Mouse (Mus musculus) intestine, embryonic 14.5 days (tissue): Measurements from ENCODE around the gene Rpl31. TPM values are rescaled to one million over a fixed set of nuclear protein-coding genes. Genes with fewer than 3 reads are reported as not detected.

ENCODE experiments used
- ATAC-seq: fragments of 200-750 bp; cut with Nextera tagmentation; replicated peaks from 2 replicates; pipeline ENCODE4 v1.8.0; 2017; ENCODE audit warnings: low read depth, moderate number of reproducible peaks, moderate TSS enrichment, moderate library complexity; ENCODE audit not compliant: low FRiP score, low TSS enrichment
- DNase-seq: peaks from one replicate; pipeline ENCODE4 v3.0.0-alpha.2; 2018; ENCODE audit warnings: low spot score
- H3K27ac ChIP-seq: fragments of 300-500 bp; sonication (generic); 2 replicates; pipeline ENCODE4 v1.5.1; 2014; ENCODE audit warnings: low read depth, mild to moderate bottlenecking, control low read depth
- H3K27me3 ChIP-seq: fragments of 300-500 bp; sonication (generic); replicated peaks from 2 replicates; pipeline ENCODE4 v1.6.1; 2014; ENCODE audit warnings: low read length, control low read depth; ENCODE audit not compliant: control insufficient read depth, insufficient read depth
- H3K36me3 ChIP-seq: fragments of 300-500 bp; sonication (generic); 2 replicates; pipeline ENCODE4 v1.6.1; 2014; ENCODE audit warnings: low read length, control low read depth; ENCODE audit not compliant: control insufficient read depth, insufficient read depth
- H3K4me1 ChIP-seq: fragments of 300-500 bp; sonication (generic); replicated peaks from 2 replicates; pipeline ENCODE4 v1.6.1; 2014; ENCODE audit warnings: low read length, control low read depth, mixed read lengths; ENCODE audit not compliant: control insufficient read depth, insufficient read depth
- H3K4me2 ChIP-seq: fragments of 300-500 bp; sonication (generic); 2 replicates; pipeline ENCODE4 v1.6.1; 2014; ENCODE audit warnings: low read length
- H3K4me3 ChIP-seq: fragments of 300-500 bp; sonication (generic); 2 replicates; pipeline ENCODE4 v1.5.1; 2014; ENCODE audit warnings: low read depth, low read length, control low read depth, mixed read lengths
- H3K9ac ChIP-seq: fragments of 300-500 bp; sonication (generic); 2 replicates; pipeline ENCODE4 v1.6.1; 2014; ENCODE audit warnings: mild to moderate bottlenecking, low read length
- H3K9me3 ChIP-seq: fragments of 300-500 bp; sonication (generic); 2 replicates; pipeline ENCODE4 v1.6.1; 2016; ENCODE audit warnings: low read length, control low read depth; ENCODE audit not compliant: control insufficient read depth
- WGBS: fragments of 180-500 bp; shearing (Covaris S2); extraction: QIAGEN DNeasy Blood & Tissue Kit; methylation state at CpG from one replicate; pipeline ENCODE4 v1.1.7; 2014; 5-methylcytosine and 5-hydroxymethylcytosine counted together
- polyA plus RNA-seq: library from polyadenylated mRNA; unstranded; fragments of >200 nt; fragmentation: Nextera tagmentation; extraction: Ambion mirVana; gene quantifications from 2 replicates; pipeline ENCODE4 v1.2.1, GENCODE M21; 2014

The Rpl31 gene
- polyA plus RNA-seq, 1 experiment from 2014 or later, result 877 TPM

- 69% methylated on average over 1 of the region's 1 CpGs for WGBS
- no peaks in the 10 kb centered on the region for H3K36me3 ChIP-seq
- no peak for DNase-seq
- no peaks in the 10 kb centered on the region for H3K4me1 ChIP-seq
- no peak overlapping the region for H3K27ac ChIP-seq
- no peak for ATAC-seq
- H3K4me2 ChIP-seq, result no peak overlapping the region
- H3K9me3 ChIP-seq, result no peaks in the 10 kb centered on the region
- H3K4me3 ChIP-seq, result no peak overlapping the region
- no peak overlapping the region for H3K9ac ChIP-seq
- H3K27me3 ChIP-seq, result no peaks in the 10 kb centered on the region
Measured at GRCm38 (mm10) chr1:39349001-39349400, 18.6 kb upstream of the Rpl31 start.

- H3K27me3 ChIP-seq, result no peaks in the 10 kb centered on the region
- no peak overlapping the region for H3K9ac ChIP-seq
- H3K9me3 ChIP-seq, result no peaks in the 10 kb centered on the region
- no peak overlapping the region for H3K4me3 ChIP-seq
- DNase-seq, result no peak
- WGBS, result 75% methylated on average over 7 of the region's 7 CpGs
- H3K36me3 ChIP-seq, result no peaks in the 10 kb centered on the region
- H3K4me2 ChIP-seq, result no peak overlapping the region
- no peak for ATAC-seq
- H3K27ac ChIP-seq, result no peak overlapping the region
- no peaks in the 10 kb centered on the region for H3K4me1 ChIP-seq
Measured at GRCm38 (mm10) chr1:39349427-39349826, 18.2 kb upstream of the Rpl31 start.

DNA sequence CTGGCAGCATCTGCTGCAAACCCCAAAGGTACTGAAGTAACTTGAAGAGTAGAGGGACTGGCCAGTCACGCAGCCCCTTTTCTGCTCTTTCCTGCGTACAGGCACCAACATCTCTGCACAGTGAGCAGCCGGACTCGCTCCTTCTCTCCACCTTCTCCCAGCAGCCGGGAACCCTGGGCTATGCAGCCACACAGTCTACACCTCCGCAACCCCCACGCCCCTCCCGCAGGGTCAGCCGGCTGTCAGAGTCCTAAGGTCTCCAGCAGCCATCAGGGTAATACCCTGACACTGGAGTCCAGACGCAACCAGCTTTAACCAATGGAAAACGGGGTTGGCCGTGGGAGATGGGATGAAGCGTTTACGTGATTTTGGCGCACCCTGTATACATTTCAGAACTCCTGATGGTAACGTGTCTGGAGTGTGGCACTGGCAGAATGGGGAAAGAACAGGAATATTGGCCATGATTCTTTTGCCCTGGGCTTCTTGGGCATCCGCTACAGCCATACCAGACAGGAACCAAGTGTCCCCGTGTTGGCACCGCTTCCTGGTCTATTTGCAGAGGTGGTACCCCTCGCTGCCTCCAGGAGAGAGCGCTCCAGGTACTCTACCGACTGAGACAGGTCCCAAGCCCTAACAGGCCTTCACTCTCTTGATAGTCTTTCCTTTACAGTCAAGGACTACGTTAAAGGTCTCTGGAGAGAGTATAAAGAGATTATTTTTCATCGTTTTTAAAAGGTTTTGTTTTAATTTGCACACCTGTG is 5.7 kb upstream of the Rpl31 start:
- ATAC-seq, result no peak
- 27% methylated on average over 24 of the region's 24 CpGs for WGBS
- Histone ChIP-seq H3K27me3 (no peaks in the 10 kb centered on the region), H3K4me3 (peak overlapping the region; percentile 10; the same call in 1 of the 2 replicates), H3K4me1 (0 out of 2 replicates have a peak, but pooled peaks cover under 1% of the 10 kb centered on the region), H3K27ac (no peak overlapping the region), H3K9me3 (no peaks in the 10 kb centered on the region), H3K9ac (no peak overlapping the region), H3K4me2 (peak overlapping the region; percentile 44), H3K36me3 (no peaks in the 10 kb centered on the region)
- DNase-seq, result no peak

- no peaks in the 10 kb centered on the region for H3K36me3 ChIP-seq
- 49% methylated on average over 7 of the region's 7 CpGs for WGBS
- DNase-seq (no peak), ATAC-seq (no peak)
- H3K27me3 ChIP-seq, result no peaks in the 10 kb centered on the region
- H3K4me3 ChIP-seq, result no peak overlapping the region
- no peak overlapping the region for H3K27ac ChIP-seq
- no peak overlapping the region for H3K4me2 ChIP-seq
- no peak overlapping the region for H3K9ac ChIP-seq
- no peaks in the 10 kb centered on the region for H3K9me3 ChIP-seq
- H3K4me1 ChIP-seq, result peaks cover 3% of the 10 kb centered on the region; the same call in 1 of the 2 replicates
Measured at GRCm38 (mm10) chr1:39362515-39362893, 5.1 kb upstream of the Rpl31 start.

- Histone ChIP-seq H3K4me2 (no peak overlapping the region), H3K9ac (no peak overlapping the region), H3K4me3 (no peak overlapping the region), H3K27me3 (no peaks in the 10 kb centered on the region), H3K9me3 (no peaks in the 10 kb centered on the region), H3K27ac (no peak overlapping the region), H3K36me3 (peaks cover 14% of the 10 kb centered on the region), H3K4me1 (peaks cover 13% of the 10 kb centered on the region)
- WGBS, result 75% methylated on average over 1 of the region's 1 CpGs
- ATAC-seq (no peak), DNase-seq (no peak)
Measured at GRCm38 (mm10) chr1:39365562-39365961, 2.1 kb upstream of the Rpl31 start.

DNA sequence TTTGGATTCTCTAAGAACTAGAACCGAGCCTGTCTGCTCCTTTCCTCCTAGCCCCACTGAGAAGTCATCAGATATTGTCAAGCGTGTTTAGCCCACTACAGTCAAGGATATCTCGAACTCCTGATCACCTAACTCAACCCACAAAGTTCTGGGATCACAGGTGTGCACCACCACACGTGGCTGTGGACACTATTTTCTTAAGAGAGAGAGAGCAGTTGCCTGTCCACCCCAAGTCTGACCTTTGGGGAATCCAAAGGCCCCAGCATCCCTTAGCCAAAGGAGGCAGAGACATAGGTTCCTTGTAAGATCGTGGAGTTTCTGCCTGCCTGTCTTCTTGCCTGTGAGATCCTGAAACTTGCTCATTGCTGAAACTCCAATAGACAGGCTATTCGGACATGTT is 597 bp upstream of the Rpl31 start:
- DNase-seq, result no peak
- 27% methylated on average over 6 of the region's 6 CpGs for WGBS
- Histone ChIP-seq H3K36me3 (peaks cover 29% of the 10 kb centered on the region), H3K27me3 (no peaks in the 10 kb centered on the region), H3K9me3 (no peaks in the 10 kb centered on the region), H3K4me3 (peak overlapping the region; percentile 87), H3K9ac (peak overlapping the region; percentile 53), H3K4me2 (peak overlapping the region; percentile 65), H3K4me1 (peaks cover 13% of the 10 kb centered on the region), H3K27ac (no peak overlapping the region)
- 0 out of 2 replicates have a peak, but pooled peaks have one; percentile 4 for ATAC-seq

DNA sequence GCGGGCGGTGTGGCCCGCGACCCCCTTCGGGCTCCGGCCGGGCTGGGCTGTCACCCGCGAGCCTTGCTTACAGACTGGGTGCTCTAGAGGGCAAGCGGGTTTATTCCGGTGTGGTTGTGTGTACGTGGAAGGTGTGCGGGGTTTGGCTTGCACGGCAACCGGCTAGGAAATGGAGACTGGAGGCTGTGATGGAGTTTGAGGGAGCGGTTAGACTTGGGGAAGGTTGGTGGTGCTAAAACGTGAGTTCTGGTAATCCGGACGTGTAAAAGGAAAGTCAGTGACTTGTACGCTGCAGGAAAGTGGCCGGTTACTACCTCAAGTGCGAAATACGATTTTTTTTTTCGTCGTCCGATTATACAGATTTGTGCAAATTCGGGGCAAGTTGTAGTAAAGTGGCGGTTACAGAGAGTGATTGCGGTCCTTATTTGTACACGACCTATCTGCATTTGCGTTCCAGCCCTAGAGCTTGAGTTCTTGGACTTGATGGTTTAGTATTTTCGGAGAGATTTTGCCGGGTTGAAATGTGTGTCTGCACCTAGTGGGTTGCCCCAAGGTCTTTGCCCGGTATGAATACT is 712 bp downstream of the Rpl31 start:
- peak overlapping the region; percentile 87 for H3K4me3 ChIP-seq
- peak overlapping the region; percentile 91 for H3K27ac ChIP-seq
- H3K36me3 ChIP-seq, result peaks cover 42% of the 10 kb centered on the region
- H3K4me1 ChIP-seq, result peaks cover 13% of the 10 kb centered on the region
- peak overlapping the region; percentile 91 for H3K4me2 ChIP-seq
- H3K27me3 ChIP-seq, result no peaks in the 10 kb centered on the region
- DNase-seq, result peak; percentile 76
- peak; percentile 21 for ATAC-seq
- under 1% methylated on average over 34 of the region's 34 CpGs for WGBS
- no peaks in the 10 kb centered on the region for H3K9me3 ChIP-seq
- peak overlapping the region; percentile 96 for H3K9ac ChIP-seq

GRCm38 (mm10) chr1:39370431-39370830 is 2.8 kb downstream of the Rpl31 start:
- WGBS, result 88% methylated on average over 6 of the region's 6 CpGs

More at GRCm38 (mm10) chr1:39370431-39370830, 2.8 kb downstream of the Rpl31 start:
- H3K4me3 ChIP-seq, result no peak overlapping the region
- peaks cover 13% of the 10 kb centered on the region for H3K4me1 ChIP-seq
- H3K36me3 ChIP-seq, result peaks cover 56% of the 10 kb centered on the region
- H3K9ac ChIP-seq, result no peak overlapping the region
- no peak overlapping the region for H3K27ac ChIP-seq
- ATAC-seq, result no peak
- no peaks in the 10 kb centered on the region for H3K27me3 ChIP-seq
- H3K9me3 ChIP-seq, result no peaks in the 10 kb centered on the region
- no peak for DNase-seq
- H3K4me2 ChIP-seq, result no peak overlapping the region
